Mouse (Mus musculus) megakaryocyte, embryonic 14.5 days (primary cell): Measurements from ENCODE around the gene Dcaf4.

Experiments used
- FLI1 ChIP-seq: IDR thresholded peaks from 2 replicates; pipeline ENCODE4 v1.6.1; 2012; ENCODE audit warnings: low read length, inconsistent platforms, mixed read lengths
- GATA1 ChIP-seq: IDR thresholded peaks from 3 replicates; pipeline ENCODE4 v1.6.1; 2012; ENCODE audit warnings: mixed read lengths, low read length, inconsistent platforms, borderline replicate concordance

GRCm38 (mm10) chr12:83543997-83544396 is 23.7 kb downstream of the Dcaf4 start:
- TF ChIP-seq GATA1 (no peak), FLI1 (no peak)
